Mouse (Mus musculus): ENCODE measurements around the gene Foxk1.

Foxk1 gene

GRCm38 (mm10) chr5:142448623-142449022 lies 47.3 kb downstream of the Foxk1 start:
- no peak for DNase-seq

- DNase-seq, result no peak
These were observed 49.5 kb downstream of the Foxk1 start for GRCm38 (mm10) chr5:142450846-142451245.

- DNase-seq, result peak; percentile 68 to 69
These were observed 50.5 kb downstream of the Foxk1 start for GRCm38 (mm10) chr5:142451759-142452158.

GRCm38 (mm10) chr5:142453742-142454141 lies 52.4 kb downstream of the Foxk1 start:
- no peak for DNase-seq

GRCm38 (mm10) chr5:142456318-142456717 lies 55.0 kb downstream of the Foxk1 start:
- no peak for DNase-seq

GRCm38 (mm10) chr5:142457345-142457744 lies 56.0 kb downstream of the Foxk1 start:
- DNase-seq, result no peak

- DNase-seq, result no peak
These were observed 57.7 kb downstream of the Foxk1 start for GRCm38 (mm10) chr5:142458791-142459557.

GRCm38 (mm10) chr5:142459834-142460233 lies 58.5 kb downstream of the Foxk1 start:
- no peak for DNase-seq

- no peak for DNase-seq
These were observed 60.8 kb downstream of the Foxk1 start for GRCm38 (mm10) chr5:142461942-142462640.

- no peak for DNase-seq
These were observed 61.3 kb downstream of the Foxk1 start for GRCm38 (mm10) chr5:142462641-142462948.

- no peak for DNase-seq
These were observed 61.7 kb downstream of the Foxk1 start for GRCm38 (mm10) chr5:142463011-142463410.

GRCm38 (mm10) chr5:142463461-142464454 lies 62.5 kb downstream of the Foxk1 start, which contains the start of gene Ap5z1:
Gene Ap5z1, plus strand, starts transcription at chr5:142463944.
- peak; percentile 95 to 97 for DNase-seq

- DNase-seq, result no peak
These were observed 67.1 kb downstream of the Foxk1 start for GRCm38 (mm10) chr5:142468375-142468774.

- DNase-seq, result no peak
These were observed 68.5 kb downstream of the Foxk1 start for GRCm38 (mm10) chr5:142469796-142470195.

- DNase-seq, result no peak
These were observed 72.4 kb downstream of the Foxk1 start for GRCm38 (mm10) chr5:142473696-142474095.

- DNase-seq, result no peak
These were observed 74.4 kb downstream of the Foxk1 start for GRCm38 (mm10) chr5:142475669-142476068.

- no peak for DNase-seq
These were observed 76.0 kb downstream of the Foxk1 start for GRCm38 (mm10) chr5:142477346-142477745.

- DNase-seq, result no peak
These were observed 76.7 kb downstream of the Foxk1 start for GRCm38 (mm10) chr5:142477866-142478615.

GRCm38 (mm10) chr5:142478829-142479435 lies 77.6 kb downstream of the Foxk1 start:
- peak; percentile 45 to 79 for DNase-seq

GRCm38 (mm10) chr5:142482512-142482911 lies 81.2 kb downstream of the Foxk1 start:
- DNase-seq, result no peak

- DNase-seq, result no peak
These were observed 82.3 kb downstream of the Foxk1 start for GRCm38 (mm10) chr5:142483581-142483980.

GRCm38 (mm10) chr5:142486654-142487053 lies 85.4 kb downstream of the Foxk1 start:
- no peak for DNase-seq

Measured in kidney, adult 8-10 months (tissue).